Mouse (Mus musculus) adrenal gland, adult 2 months (tissue): ENCODE measurements around the gene Atraid. TPM values are rescaled to one million over a fixed set of nuclear protein-coding genes. Genes with fewer than 3 reads are reported as not detected.

Experiments
- DNase-seq: peaks from one replicate; pipeline ENCODE4 v3.0.0; 2021
- polyA plus RNA-seq: library from polyadenylated mRNA; depleted of rRNA; stranded (reverse); fragments of >200 nt; gene quantifications from 2 replicates; pipeline ENCODE4 v1.2.3, GENCODE M21; 2012
- total RNA-seq, 2 experiments: library from RNA; stranded (reverse); gene quantifications; 2 replicates each; pipeline ENCODE4 v1.2.3; 2021

The Atraid gene
- total and polyA plus RNA-seq, 3 experiments = 114 to 125 (median 117) TPM

GRCm38 (mm10) chr5:31054261-31055215, 6.4 kb downstream of the Atraid start, which contains the start of gene Cad:
Gene Cad, plus strand, starts transcription at chr5:31054780.
- peak; percentile 98 for DNase-seq

GRCm38 (mm10) chr5:31055216-31056140, 7.4 kb downstream of the Atraid start:
- DNase-seq = no peak

- DNase-seq = no peak
Measured at GRCm38 (mm10) chr5:31069810-31070209, 21.7 kb downstream of the Atraid start.

GRCm38 (mm10) chr5:31071059-31071458, 22.9 kb downstream of the Atraid start:
- no peak for DNase-seq

- no peak for DNase-seq
Measured at GRCm38 (mm10) chr5:31071821-31072220, 23.7 kb downstream of the Atraid start.

- DNase-seq = no peak
Measured at GRCm38 (mm10) chr5:31073176-31073575, 25.1 kb downstream of the Atraid start.

- peak; percentile 80 for DNase-seq
Measured at GRCm38 (mm10) chr5:31076346-31076745, 28.2 kb downstream of the Atraid start.

GRCm38 (mm10) chr5:31080059-31080794, 32.1 kb downstream of the Atraid start:
- DNase-seq = no peak

- no peak for DNase-seq
Measured at GRCm38 (mm10) chr5:31080795-31081164, 32.7 kb downstream of the Atraid start.

GRCm38 (mm10) chr5:31081386-31081785, 33.3 kb downstream of the Atraid start:
- peak; percentile 45 for DNase-seq

GRCm38 (mm10) chr5:31082355-31082754, 34.2 kb downstream of the Atraid start:
- DNase-seq = peak; percentile 55

- no peak for DNase-seq
Measured at GRCm38 (mm10) chr5:31082935-31083625, 35.0 kb downstream of the Atraid start.

GRCm38 (mm10) chr5:31083949-31084348, 35.8 kb downstream of the Atraid start:
- DNase-seq = no peak

GRCm38 (mm10) chr5:31086606-31087005, 38.5 kb downstream of the Atraid start:
- no peak for DNase-seq

GRCm38 (mm10) chr5:31087131-31087530, 39.0 kb downstream of the Atraid start:
- no peak for DNase-seq

GRCm38 (mm10) chr5:31092231-31092975, 44.3 kb downstream of the Atraid start:
- DNase-seq = no peak

GRCm38 (mm10) chr5:31093151-31094041, 45.3 kb downstream of the Atraid start:
- DNase-seq = peak; percentile 72

- DNase-seq = no peak
Measured at GRCm38 (mm10) chr5:31094100-31094798, 46.1 kb downstream of the Atraid start.
